Mouse (Mus musculus) MEL (cell line): Measurements from ENCODE around the gene Trpm1. TPM values are rescaled to one million over a fixed set of nuclear protein-coding genes. Genes with fewer than 3 reads are reported as not detected.

Experiments
- DNase-seq: peaks from one replicate; pipeline ENCODE4 v3.0.0; 2011; ENCODE audit warnings: low read depth, low spot score
- H3K27ac ChIP-seq: 2 replicates; pipeline ENCODE4 v1.5.1; 2012; ENCODE audit warnings: low read depth, mild to moderate bottlenecking, control low read depth, low read length, moderate library complexity; ENCODE audit not compliant: control insufficient read depth
- H3K27me3 ChIP-seq, 2 experiments: fragments of 150-350 bp in 1 of 2; sonication (generic) in 1 of 2; 2 replicates each; pipeline ENCODE4 v1.6.1; 2012; ENCODE audit warnings: low read length in 2 of 2, mild to moderate bottlenecking in 2 of 2, improper control_type of control experiment in 1 of 2, moderate library complexity in 1 of 2; ENCODE audit not compliant: insufficient read depth in 2 of 2, control insufficient read depth in 1 of 2
- H3K36me3 ChIP-seq, 2 experiments: 2 replicates each; pipeline ENCODE4 v1.6.1; 2012 to 2014; ENCODE audit warnings: low read length in 2 of 2, improper control_type of control experiment in 1 of 2, inconsistent platforms in 1 of 2, mild to moderate bottlenecking in 1 of 2; ENCODE audit not compliant: insufficient read depth in 2 of 2, control insufficient read depth in 1 of 2
- H3K4me1 ChIP-seq, 2 experiments: fragments of 150-350 bp in 1 of 2; sonication (generic) in 1 of 2; 2 replicates each; pipeline ENCODE4 v1.6.1; 2012; ENCODE audit warnings: low read length in 2 of 2, improper control_type of control experiment in 1 of 2, mild to moderate bottlenecking in 1 of 2; ENCODE audit not compliant: insufficient read depth in 2 of 2, control insufficient read depth in 1 of 2
- H3K4me3 ChIP-seq, 2 experiments: fragments of 150-350 bp in 1 of 2; sonication (generic) in 1 of 2; 2 replicates each; pipeline ENCODE4 v1.5.1; 2012; ENCODE audit warnings: low read depth in 2 of 2, low read length in 2 of 2, mild to moderate bottlenecking in 2 of 2, moderate library complexity in 2 of 2, control low read depth in 1 of 2, improper control_type of control experiment in 1 of 2; ENCODE audit not compliant: control insufficient read depth in 1 of 2, insufficient read depth in 1 of 2
- H3K79me2 ChIP-seq: 2 replicates; pipeline ENCODE4 v1.6.1; 2012; ENCODE audit warnings: mild to moderate bottlenecking, low read length, moderate library complexity; ENCODE audit not compliant: control insufficient read depth, poor library complexity, insufficient read depth
- H3K9ac ChIP-seq: 2 replicates; pipeline ENCODE4 v1.6.1; 2012; ENCODE audit warnings: low read depth, mild to moderate bottlenecking, control low read depth, low read length, moderate library complexity; ENCODE audit not compliant: control insufficient read depth, poor library complexity, severe bottlenecking
- H3K9me3 ChIP-seq: fragments of 150-350 bp; sonication (generic); replicated peaks from 2 replicates; pipeline ENCODE4 v1.6.1; 2012; ENCODE audit warnings: mild to moderate bottlenecking, low read length, improper control_type of control experiment, moderate library complexity; ENCODE audit not compliant: insufficient read depth
- BHLHE40 ChIP-seq: IDR thresholded peaks from 2 replicates; pipeline ENCODE4 v1.6.1; 2012; ENCODE audit warnings: low read depth, mild to moderate bottlenecking, inconsistent platforms, low read length, improper control_type of control experiment, borderline replicate concordance
- CHD2 ChIP-seq: IDR thresholded peaks from 2 replicates; pipeline ENCODE4 v1.6.1; 2011; ENCODE audit warnings: low read length, improper control_type of control experiment
- CTCF ChIP-seq, 3 experiments: IDR thresholded peaks in 2 of 3; conservative IDR thresholded peaks in 1 of 3; 2 replicates each; pipeline ENCODE4 v1.5.1; 2011 to 2012; ENCODE audit warnings: low read length in 3 of 3, low read depth in 2 of 3, mild to moderate bottlenecking in 2 of 3, improper control_type of control experiment in 1 of 3, inconsistent platforms in 1 of 3, mixed read lengths in 1 of 3, moderate library complexity in 1 of 3; ENCODE audit not compliant: control insufficient read depth in 1 of 3, insufficient read depth in 1 of 3, poor library complexity in 1 of 3, severe bottlenecking in 1 of 3
- E2F4 ChIP-seq: IDR thresholded peaks from 2 replicates; pipeline ENCODE4 v1.6.1; 2011; ENCODE audit warnings: low read depth, low read length, improper control_type of control experiment, borderline replicate concordance
- ELF1 ChIP-seq: IDR thresholded peaks from 2 replicates; pipeline ENCODE4 v1.6.1; 2014; ENCODE audit warnings: low read depth, mild to moderate bottlenecking, inconsistent platforms, low read length, improper control_type of control experiment, moderate library complexity
- HCFC1 ChIP-seq: IDR thresholded peaks from 2 replicates; pipeline ENCODE4 v1.6.1; 2012; ENCODE audit warnings: low read depth, mild to moderate bottlenecking, inconsistent platforms, low read length, improper control_type of control experiment, moderate library complexity
- JUND ChIP-seq: IDR thresholded peaks from 2 replicates; pipeline ENCODE4 v1.6.1; 2011; ENCODE audit warnings: low read depth, mild to moderate bottlenecking, improper control_type of control experiment, low read length
- KAT2A ChIP-seq: conservative IDR thresholded peaks from 2 replicates; pipeline ENCODE4 v1.6.1; 2012; ENCODE audit warnings: low read depth, low read length, improper control_type of control experiment, inconsistent platforms
- MAX ChIP-seq: IDR thresholded peaks from 2 replicates; pipeline ENCODE4 v1.6.1; 2011; ENCODE audit warnings: low read length, improper control_type of control experiment
- MEF2A ChIP-seq: IDR thresholded peaks from 2 replicates; pipeline ENCODE4 v1.6.1; 2014; ENCODE audit warnings: low read depth, mild to moderate bottlenecking, inconsistent platforms, low read length, improper control_type of control experiment; ENCODE audit not compliant: poor library complexity, insufficient replicate concordance, severe bottlenecking; ENCODE audit errors: extremely low read depth
- MXI1 ChIP-seq: IDR thresholded peaks from 2 replicates; pipeline ENCODE4 v1.6.1; 2011; ENCODE audit warnings: mild to moderate bottlenecking, low read depth, low read length, improper control_type of control experiment
- MYB ChIP-seq: IDR thresholded peaks from 2 replicates; pipeline ENCODE4 v1.6.1; 2011; ENCODE audit warnings: mild to moderate bottlenecking, low read depth, low read length, improper control_type of control experiment
- MYC ChIP-seq: IDR thresholded peaks from 2 replicates; pipeline ENCODE4 v1.6.1; 2011; ENCODE audit warnings: low read depth, mild to moderate bottlenecking, low read length, improper control_type of control experiment, moderate library complexity
- NELFE ChIP-seq: IDR thresholded peaks from 2 replicates; pipeline ENCODE4 v1.6.1; 2011; ENCODE audit warnings: low read depth, low read length, improper control_type of control experiment
- NRF1 ChIP-seq: IDR thresholded peaks from 2 replicates; pipeline ENCODE4 v1.6.1; 2014; ENCODE audit warnings: low read depth, mild to moderate bottlenecking, inconsistent platforms, low read length, improper control_type of control experiment, moderate library complexity; ENCODE audit not compliant: poor library complexity, insufficient read depth, severe bottlenecking
- POLR2A ChIP-seq, 2 experiments: IDR thresholded peaks; 2 replicates each; pipeline ENCODE4 v1.6.1; 2011 to 2012; ENCODE audit warnings: low read length in 2 of 2, mild to moderate bottlenecking in 2 of 2, control low read depth in 1 of 2, improper control_type of control experiment in 1 of 2, low read depth in 1 of 2, moderate library complexity in 1 of 2; ENCODE audit not compliant: control insufficient read depth in 1 of 2, insufficient read depth in 1 of 2, poor library complexity in 1 of 2
- POLR2AphosphoS2 ChIP-seq: IDR thresholded peaks from 2 replicates; pipeline ENCODE4 v1.6.1; 2011; ENCODE audit warnings: low read length, improper control_type of control experiment
- RAD21 ChIP-seq: IDR thresholded peaks from 2 replicates; pipeline ENCODE4 v1.6.1; 2011; ENCODE audit warnings: mild to moderate bottlenecking, low read depth, low read length, improper control_type of control experiment
- RCOR1 ChIP-seq: IDR thresholded peaks from 2 replicates; pipeline ENCODE4 v1.6.1; 2012; ENCODE audit warnings: low read depth, mild to moderate bottlenecking, inconsistent platforms, low read length, improper control_type of control experiment
- SIN3A ChIP-seq: IDR thresholded peaks from 2 replicates; pipeline ENCODE4 v1.6.1; 2012; ENCODE audit warnings: low read length, improper control_type of control experiment, inconsistent platforms
- SMC3 ChIP-seq: IDR thresholded peaks from 2 replicates; pipeline ENCODE4 v1.6.1; 2011; ENCODE audit warnings: low read depth, low read length, improper control_type of control experiment
- TAL1 ChIP-seq: IDR thresholded peaks from 2 replicates; pipeline ENCODE4 v1.6.1; 2012; ENCODE audit warnings: mild to moderate bottlenecking, inconsistent platforms, low read length, moderate library complexity, mixed read lengths
- TCF12 ChIP-seq: IDR thresholded peaks from 2 replicates; pipeline ENCODE4 v1.6.1; 2014; ENCODE audit warnings: low read depth, mild to moderate bottlenecking, inconsistent platforms, low read length, improper control_type of control experiment, moderate library complexity
- UBTF ChIP-seq: IDR thresholded peaks from 2 replicates; pipeline ENCODE4 v1.6.1; 2012; ENCODE audit warnings: low read depth, mild to moderate bottlenecking, inconsistent platforms, low read length, improper control_type of control experiment, moderate library complexity, borderline replicate concordance; ENCODE audit not compliant: insufficient read depth
- USF1 ChIP-seq: IDR thresholded peaks from 2 replicates; pipeline ENCODE4 v1.6.1; 2014; ENCODE audit warnings: low read depth, mild to moderate bottlenecking, inconsistent platforms, low read length, improper control_type of control experiment, moderate library complexity
- USF2 ChIP-seq, 2 experiments: IDR thresholded peaks; 2 replicates each; pipeline ENCODE4 v1.6.1; 2011 to 2012; ENCODE audit warnings: improper control_type of control experiment in 2 of 2, low read length in 2 of 2, borderline replicate concordance in 1 of 2, inconsistent platforms in 1 of 2, low read depth in 1 of 2, mild to moderate bottlenecking in 1 of 2; ENCODE audit not compliant: insufficient read depth in 1 of 2
- ZC3H11A ChIP-seq: IDR thresholded peaks from 2 replicates; pipeline ENCODE4 v1.6.1; 2012; ENCODE audit warnings: low read depth, mild to moderate bottlenecking, inconsistent platforms, low read length, improper control_type of control experiment
- ZMIZ1 ChIP-seq: IDR thresholded peaks from 2 replicates; pipeline ENCODE4 v1.6.1; 2012; ENCODE audit warnings: low read depth, mild to moderate bottlenecking, inconsistent platforms, low read length, improper control_type of control experiment, moderate library complexity
- polyA plus RNA-seq, 2 experiments: library from polyadenylated mRNA; stranded (reverse) in 1 of 2; unstranded in 1 of 2; fragments of >175 nt in 1 of 2; fragments of >200 nt in 1 of 2; gene quantifications; 2 replicates each; pipeline versions ENCODE4 v1.2.1 to v1.2.4; 2012; ENCODE audit warnings: low replicate concordance in 2 of 2, low read depth in 1 of 2; ENCODE audit not compliant: insufficient read length in 2 of 2, insufficient read depth in 1 of 2, missing spikeins in 1 of 2
- total RNA-seq: library from RNA; depleted of rRNA; stranded (reverse); fragments of 300-350 nt; gene quantifications from 2 replicates; pipeline ENCODE4 v1.2.3, GENCODE M21; 2012

Trpm1 gene
- total and polyA plus RNA-seq, 3 experiments, result not detected

DNA sequence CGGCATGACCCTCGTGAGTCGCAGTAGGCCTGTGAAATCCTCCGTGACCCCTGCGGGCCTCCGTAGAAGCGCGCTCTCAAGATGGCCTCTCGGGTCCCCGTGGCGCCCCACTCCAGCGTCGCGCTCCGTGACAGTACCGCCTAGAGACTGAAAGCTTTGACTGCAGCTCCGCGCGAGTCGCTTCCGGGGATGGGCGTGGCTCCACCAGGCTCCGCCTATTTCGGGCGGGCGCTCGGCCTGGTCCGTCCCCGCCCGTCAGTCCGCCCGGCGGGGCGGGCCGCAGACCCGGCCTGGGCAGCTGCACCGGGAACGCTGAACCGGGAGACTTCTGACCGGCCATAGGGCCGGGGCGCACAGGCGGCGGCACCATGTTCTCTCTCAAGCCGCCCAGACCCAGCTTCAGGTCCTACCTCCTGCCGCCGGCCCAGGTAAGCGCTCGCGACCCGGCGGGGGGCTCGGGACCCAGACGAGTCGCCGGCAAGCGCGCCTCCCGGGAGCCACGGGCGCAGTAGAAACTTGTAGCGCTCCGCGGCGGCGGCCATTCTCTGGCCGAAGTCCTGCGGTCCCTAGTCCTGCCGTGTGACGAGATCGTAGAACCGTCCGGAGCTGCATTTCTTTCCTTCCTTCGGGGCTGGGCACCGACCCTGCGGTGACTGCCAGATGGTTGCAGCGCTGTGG is 133.9 kb downstream of the Trpm1 start, which contains the start of gene Mtmr10:
Mtmr10 (plus strand) TSS at position 240 of the 678 bp plus-strand sequence.
- TF ChIP-seq POLR2AphosphoS2, result peak; percentile 33; the same call in 1 of the 2 replicates
- peak; percentile 38; the same call in 1 of the 2 replicates for TF ChIP-seq TCF12
- peak; percentile 75 for TF ChIP-seq MXI1
- TF ChIP-seq POLR2A (IDR thresholded peaks at IDR 0.05; ENCODE audit: control insufficient read depth in 1 of 2, insufficient read depth in 1 of 2, low read depth in 1 of 2, low read length in 2 of 2, poor library complexity in 1 of 2), result peak; percentile 57 to 61; a peak in 2 of 4 replicates
- TF ChIP-seq TAL1, result no peak
- TF ChIP-seq ELF1, result peak; percentile 92
- 0 out of 2 replicates have a peak, but pooled peaks have one; percentile 43 for TF ChIP-seq UBTF
- 0 out of 2 replicates have a peak, but pooled peaks have one; percentile 30 for TF ChIP-seq MYC
- TF ChIP-seq HCFC1, result peak; percentile 84
- TF ChIP-seq NELFE, result peak; percentile 76
- TF ChIP-seq CTCF (IDR thresholded peaks at IDR 0.05 in 2 of 3, conservative IDR thresholded peaks at IDR 0.05 in 1 of 3; ENCODE audit: control insufficient read depth in 1 of 3, insufficient read depth in 1 of 3, low read depth in 2 of 3, low read length in 3 of 3, poor library complexity in 1 of 3, severe bottlenecking in 1 of 3), result peak in 2 of 3 experiments; percentile 9 to 27; a peak in 1 of 6 replicates
- no peak for TF ChIP-seq RCOR1
- no peak for TF ChIP-seq BHLHE40
- no peak for TF ChIP-seq MYB
- peak; percentile 72 for TF ChIP-seq MAX
- no peak for TF ChIP-seq SMC3
- no peak for TF ChIP-seq CHD2
- TF ChIP-seq MEF2A, result no peak
- no peak for TF ChIP-seq RAD21
- no peak for TF ChIP-seq NRF1
- TF ChIP-seq JUND, result no peak
- peak; percentile 52; the same call in 1 of the 2 replicates for TF ChIP-seq KAT2A
- peak; percentile 56 for TF ChIP-seq SIN3A
- no peak for TF ChIP-seq ZMIZ1
- TF ChIP-seq ZC3H11A, result no peak
- no peak for TF ChIP-seq E2F4
- no peak for TF ChIP-seq USF1
- TF ChIP-seq USF2 (IDR thresholded peaks at IDR 0.05; ENCODE audit: borderline replicate concordance in 1 of 2, insufficient read depth in 1 of 2, low read depth in 1 of 2, low read length in 2 of 2), result no peak
- H3K9me3 ChIP-seq, result no peaks in the 10 kb centered on the region
- no peaks in the 10 kb centered on the region for H3K27me3 ChIP-seq
- H3K4me3 ChIP-seq, result peak within 1 kb of the TSS; percentile 92 to 97
- no peaks in the 10 kb centered on the region; the same call in 1 of the 2 replicates for H3K79me2 ChIP-seq
- DNase-seq, result peak; percentile 95
- peaks cover 0 to 3% of the 10 kb centered on the region in 2 experiments; a peak in 1 of 4 replicates for H3K36me3 ChIP-seq
- H3K27ac ChIP-seq, result no peak within 1 kb of the TSS
- H3K9ac ChIP-seq, result peak within 1 kb of the TSS; percentile 88
- H3K4me1 ChIP-seq, result peaks cover 5 to 7% of the 10 kb centered on the region in 2 experiments
